Mouse (Mus musculus): ENCODE measurements around the gene Msrb1. TPM values are rescaled to one million over a fixed set of nuclear protein-coding genes. Genes with fewer than 3 reads are reported as not detected.
"Not testable (repeated sequence)": the region's sequence is repeated elsewhere in the genome, so short reads cannot be mapped to it uniquely, and the experiment has no call there.

Gene Msrb1
- total RNA-seq, 2 experiments from 2014 or later = 34.9 to 37.2 TPM

DNA sequence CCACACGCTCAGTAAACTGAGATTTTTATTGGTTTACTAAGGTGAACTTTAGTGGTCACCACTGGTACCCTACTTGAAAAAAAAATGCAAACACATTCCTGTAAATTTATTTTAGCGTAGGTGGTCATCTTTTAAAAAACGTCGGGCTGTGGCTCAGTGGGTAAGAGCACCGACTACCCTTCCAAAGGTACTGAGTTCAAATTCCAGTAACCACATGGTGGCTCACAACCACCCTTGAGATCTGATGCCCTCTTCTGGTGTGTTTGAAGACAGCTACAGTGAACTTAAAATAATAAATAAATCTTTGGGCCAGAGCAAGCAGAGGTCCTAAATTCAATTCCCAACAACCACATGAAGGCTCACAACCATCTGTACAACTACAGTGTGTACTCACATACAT lies 17.5 kb upstream of the Msrb1 start:
- not testable (repeated sequence) for DNase-seq (ENCODE audit: low spot score in 2 of 2)

DNA sequence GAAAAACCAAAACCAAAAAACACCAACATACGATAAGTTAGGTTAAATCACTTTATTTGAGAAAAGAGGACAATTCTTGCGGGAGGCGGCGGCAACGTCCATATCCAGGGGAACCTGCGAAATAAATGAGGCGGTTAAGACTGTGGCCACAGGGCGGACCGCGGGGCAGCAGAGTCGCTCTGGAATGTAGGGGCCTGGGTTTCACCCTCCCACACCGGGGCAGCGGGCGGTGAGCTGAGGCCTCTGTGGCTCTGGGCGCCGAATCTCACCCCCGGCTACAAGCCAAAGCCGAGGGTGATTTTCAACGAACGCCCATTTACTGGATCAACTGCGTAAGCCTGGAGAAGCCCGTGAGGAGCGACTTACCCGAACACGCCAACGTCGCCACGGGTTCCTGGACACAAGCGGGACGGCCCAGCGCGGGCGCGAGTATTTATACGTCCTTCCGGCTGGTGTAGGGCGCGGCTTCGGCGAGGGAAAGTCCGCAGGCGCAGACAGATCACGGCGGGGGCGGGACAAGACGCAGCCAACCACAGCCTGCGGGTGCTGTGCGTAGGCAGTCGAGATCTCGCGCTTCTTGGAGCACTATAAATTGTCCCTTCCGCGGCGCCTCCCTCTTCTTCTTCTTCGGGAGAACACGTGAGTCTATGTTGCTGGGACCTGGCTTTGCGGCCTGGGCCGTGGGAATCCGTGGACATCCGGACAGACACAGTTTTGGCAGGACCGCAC lies 16.8 kb upstream of the Msrb1 start:
- DNase-seq (ENCODE audit: low spot score in 2 of 2) = peak; percentile 98 to 99

DNA sequence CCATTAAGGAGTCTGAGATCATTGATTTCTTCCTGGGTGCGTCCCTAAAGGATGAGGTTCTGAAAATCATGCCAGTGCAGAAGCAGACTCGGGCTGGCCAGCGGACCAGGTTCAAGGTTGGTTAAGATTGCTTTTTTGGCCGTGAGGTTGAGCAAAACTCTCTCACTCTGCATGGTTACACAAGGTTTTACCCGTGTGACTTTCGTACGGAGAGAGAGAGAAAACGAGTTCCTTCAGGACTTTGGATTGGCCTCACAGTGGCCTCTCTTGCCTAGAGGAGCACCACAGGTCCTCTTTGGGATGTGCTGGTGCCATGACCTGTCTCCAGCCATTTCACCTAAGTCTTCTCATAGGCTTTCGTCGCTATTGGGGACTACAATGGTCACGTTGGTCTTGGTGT lies 15.8 kb upstream of the Msrb1 start:
- DNase-seq (ENCODE audit: low spot score in 2 of 2) = not testable (repeated sequence)

DNA sequence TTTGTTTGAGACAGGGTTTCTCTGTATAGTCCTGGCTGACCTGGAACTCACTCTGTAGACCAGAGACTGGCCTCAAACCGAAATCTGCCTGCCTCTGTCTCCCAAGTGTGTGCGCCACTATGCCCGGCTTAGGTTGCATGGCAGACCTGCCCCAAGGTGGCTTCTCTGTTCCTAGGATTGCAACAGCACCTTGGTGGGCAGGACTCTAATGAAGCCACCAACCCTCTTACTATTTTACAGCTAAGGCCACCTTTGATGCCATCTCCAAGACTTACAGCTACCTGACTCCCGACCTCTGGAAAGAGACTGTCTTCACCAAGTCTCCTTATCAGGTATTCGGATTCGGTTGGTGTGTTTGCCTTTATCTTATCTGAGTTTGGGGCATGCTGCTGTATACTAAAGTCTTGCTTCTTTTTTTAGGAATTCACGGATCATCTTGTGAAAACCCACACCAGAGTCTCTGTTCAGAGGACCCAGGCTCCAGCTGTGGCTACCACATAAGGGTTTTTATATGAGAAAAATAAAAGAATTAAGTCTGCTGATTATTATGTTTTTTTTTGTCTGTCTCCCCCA lies 15.0 kb upstream of the Msrb1 start:
- DNase-seq (ENCODE audit: low spot score in 2 of 2) = not testable (repeated sequence)

DNA sequence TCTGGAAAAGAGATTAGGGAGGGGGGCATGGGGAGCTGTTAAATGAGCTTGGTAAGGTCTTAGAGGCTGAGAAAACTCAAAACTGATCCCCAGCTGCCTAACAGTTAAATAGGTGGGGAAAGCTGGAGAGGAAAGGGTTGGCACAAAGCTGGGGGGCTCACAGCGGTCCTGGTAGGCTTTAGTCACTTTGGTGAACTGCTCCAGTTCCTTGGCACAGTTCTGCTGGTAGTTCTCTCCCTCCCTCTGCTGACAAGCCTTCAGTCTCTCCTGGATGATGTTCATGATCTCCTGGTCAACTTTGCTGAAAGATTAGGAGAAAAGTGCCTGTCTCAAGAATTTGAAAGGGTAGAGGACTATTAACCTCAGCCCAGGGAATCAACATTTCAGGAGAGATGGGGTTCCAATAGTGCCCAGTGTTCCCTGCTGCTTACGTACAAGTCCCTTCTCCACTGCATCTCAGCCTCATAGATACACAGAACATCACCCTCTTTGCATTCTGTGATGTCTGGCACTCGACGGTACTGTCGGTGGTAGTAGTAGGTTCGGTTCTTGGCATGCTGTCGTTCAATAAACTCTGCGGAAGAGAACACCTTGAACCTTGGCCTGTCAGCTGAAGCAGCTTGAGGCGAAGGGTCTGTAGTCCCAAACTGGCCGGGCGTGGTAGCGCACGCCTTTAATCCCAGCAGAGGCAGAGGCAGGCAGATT lies 14.1 kb upstream of the Msrb1 start:
- no peak for DNase-seq (ENCODE audit: low spot score in 2 of 2)

DNA sequence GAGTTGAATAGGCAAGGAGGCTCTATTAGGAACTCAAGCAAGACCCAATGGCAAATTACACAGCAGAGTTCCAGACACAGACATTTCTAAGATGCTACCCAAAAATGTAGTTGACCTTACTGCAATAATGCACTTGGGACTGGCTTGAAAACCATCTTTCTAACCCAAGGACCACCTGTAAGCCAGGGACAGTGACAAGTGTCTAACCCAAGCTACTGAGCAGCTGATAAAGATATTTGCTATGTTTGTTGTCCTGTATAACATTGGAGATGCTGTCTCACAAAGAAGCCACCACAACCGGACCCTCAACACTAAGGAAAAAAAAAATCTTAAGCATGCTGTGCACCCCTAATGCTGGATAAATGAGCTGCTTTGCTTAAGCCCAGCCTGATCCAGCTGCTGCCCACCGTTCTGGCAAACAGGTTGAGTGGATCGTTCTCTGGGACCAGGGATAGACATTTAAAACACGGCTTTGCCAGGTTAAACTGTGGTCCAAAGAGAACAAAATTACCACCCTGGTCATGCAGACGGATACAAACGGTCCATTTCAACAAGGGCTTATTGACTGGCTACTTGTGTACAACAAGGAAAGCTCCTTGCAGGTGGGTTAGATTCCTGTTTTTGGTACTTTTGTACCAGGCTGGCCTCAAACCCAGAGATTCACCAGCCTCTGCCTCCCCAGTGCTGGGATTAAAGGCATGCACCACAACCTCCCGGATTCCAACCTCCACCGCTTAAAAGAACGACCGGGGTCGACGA lies 13.1 kb upstream of the Msrb1 start:
- no peak for DNase-seq (ENCODE audit: low spot score in 2 of 2)

DNA sequence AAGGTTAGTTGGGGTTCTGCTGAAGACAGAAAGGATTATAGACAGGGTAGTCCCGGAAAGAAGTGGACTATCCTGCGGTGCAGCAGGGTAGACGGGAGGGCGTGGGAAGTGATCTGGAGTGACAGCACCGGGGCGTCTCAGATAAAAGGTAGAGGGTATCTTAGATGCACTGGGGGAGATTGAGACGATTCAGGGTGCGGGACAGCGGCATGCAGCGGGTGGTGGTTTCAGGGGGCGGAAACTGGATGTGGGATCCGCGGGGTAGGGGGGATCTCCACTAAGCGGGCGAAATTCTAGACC lies 12.6 kb upstream of the Msrb1 start:
- DNase-seq (ENCODE audit: low spot score in 2 of 2) = no peak

DNA sequence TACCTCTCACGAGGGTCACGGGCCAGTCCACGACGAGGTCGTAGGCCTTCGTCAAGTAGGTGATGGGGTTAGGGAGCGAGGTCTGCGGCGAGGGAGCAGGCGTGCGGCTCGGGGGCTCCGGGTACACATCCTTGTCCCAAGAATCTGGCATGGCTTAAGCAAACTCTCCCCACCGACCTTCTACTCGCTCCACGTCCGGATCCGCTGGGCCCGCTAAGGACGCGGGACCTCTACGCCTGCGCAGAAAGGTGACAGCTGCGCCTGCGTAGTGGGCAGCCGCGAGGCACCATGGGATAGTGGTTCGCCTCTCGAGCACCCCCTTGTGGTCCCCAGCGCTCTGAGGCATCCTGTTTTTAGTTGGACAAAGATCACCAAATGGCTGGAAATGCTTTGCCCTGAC lies 12.3 kb upstream of the Msrb1 start, which contains the start of gene Ndufb10:
Gene Ndufb10, minus strand, starts transcription at position 295 of the 400 bp plus-strand sequence.
- DNase-seq (ENCODE audit: low spot score in 2 of 2) = peak; percentile 95 to 97

DNA sequence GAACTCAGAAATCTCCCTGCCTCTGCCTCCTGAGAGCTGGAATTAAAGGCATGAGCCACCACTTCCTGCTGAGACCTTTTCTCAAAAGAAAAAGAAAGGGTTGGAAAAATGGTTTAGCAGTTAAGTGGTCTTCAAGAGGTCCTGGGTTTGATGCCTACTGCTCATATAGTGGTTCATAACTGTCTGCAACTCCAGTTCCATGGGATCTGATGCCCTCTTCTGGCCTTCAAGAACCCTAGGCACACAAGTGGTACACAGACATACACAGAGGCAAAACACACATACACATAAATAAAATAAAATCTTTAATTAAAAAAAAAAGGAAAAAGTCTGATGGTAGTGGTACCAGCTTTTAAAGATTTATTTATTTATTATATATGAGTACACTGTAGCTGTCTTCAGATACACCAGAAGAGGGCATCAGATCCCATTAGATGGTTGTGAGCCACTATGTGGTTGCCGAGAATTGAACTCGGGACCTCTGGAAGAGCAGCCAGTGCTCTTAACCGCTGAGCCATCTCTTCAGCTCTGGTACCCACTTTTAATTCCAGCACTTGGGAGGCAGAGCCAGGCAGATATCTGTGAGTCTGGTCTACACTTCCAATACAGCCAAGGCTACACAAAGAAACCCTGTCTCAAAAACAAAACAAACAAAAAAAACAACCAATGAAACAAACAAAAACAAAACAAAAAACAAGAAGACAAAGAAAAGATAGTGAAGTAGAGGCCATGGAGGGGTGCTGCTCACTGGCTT lies 10.6 kb upstream of the Msrb1 start:
- no peak for DNase-seq (ENCODE audit: low spot score in 2 of 2)

DNA sequence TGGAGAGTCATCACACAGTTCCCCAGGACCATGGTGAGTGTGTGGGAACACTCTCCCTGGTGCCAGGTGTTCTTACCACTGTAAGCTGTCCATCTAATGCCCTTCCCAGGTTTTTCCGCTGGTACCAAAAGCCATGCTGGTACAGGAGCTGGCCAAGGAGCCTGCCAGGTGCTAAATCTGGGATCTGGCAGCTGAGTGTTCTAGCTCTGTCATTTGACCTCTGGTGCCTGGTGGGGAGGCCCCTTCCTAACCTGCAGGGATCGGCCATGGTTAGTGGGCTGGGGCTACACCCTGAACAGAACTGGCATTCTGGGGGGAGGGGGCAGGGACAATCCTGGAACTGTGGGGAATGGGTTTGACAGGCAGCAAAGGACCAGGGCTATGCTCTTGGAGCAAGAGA lies 8.8 kb upstream of the Msrb1 start, which contains the start of gene Rpl3l:
Gene Rpl3l, plus strand, starts transcription at position 203 of the 400 bp plus-strand sequence.
- no peak for DNase-seq (ENCODE audit: low spot score in 2 of 2)

DNA sequence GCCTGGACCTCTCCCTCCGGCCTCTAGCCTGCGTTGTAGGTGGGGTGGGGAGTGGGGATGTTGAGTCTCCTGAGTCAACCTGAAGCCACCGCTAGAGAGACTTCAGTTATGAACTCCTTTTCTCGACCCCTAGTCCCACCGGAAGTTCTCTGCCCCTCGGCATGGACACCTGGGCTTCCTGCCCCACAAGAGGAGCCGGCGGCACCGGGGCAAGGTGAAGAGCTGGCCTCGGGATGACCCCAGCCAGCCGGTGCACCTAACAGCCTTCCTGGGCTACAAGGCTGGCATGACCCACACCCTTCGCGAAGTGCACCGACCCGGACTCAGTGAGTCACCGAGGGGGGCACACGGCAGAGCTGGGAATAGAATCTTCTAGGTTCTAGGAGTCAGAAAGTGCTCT lies 8.3 kb upstream of the Msrb1 start:
- DNase-seq (ENCODE audit: low spot score in 2 of 2) = no peak

DNA sequence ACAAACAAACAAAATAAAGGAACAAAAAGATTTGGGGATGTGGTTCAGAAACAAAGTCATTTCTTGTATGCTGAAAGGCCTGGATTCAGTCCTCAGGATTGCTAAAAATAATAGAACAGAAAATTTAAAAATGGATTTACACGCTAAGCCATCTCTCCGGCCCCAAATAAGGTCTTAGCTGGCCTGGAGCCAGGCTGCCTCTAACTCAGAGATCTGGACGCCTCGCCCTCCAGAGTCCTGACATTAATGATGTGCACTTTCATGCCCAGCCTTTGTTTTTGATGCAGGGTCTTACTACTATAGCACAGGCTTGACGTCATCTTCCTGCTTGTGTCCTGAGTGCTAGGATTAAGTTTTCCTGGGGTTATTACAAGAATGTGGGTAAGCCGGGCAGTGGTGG lies 7.4 kb upstream of the Msrb1 start:
- no peak for DNase-seq (ENCODE audit: low spot score in 2 of 2)

DNA sequence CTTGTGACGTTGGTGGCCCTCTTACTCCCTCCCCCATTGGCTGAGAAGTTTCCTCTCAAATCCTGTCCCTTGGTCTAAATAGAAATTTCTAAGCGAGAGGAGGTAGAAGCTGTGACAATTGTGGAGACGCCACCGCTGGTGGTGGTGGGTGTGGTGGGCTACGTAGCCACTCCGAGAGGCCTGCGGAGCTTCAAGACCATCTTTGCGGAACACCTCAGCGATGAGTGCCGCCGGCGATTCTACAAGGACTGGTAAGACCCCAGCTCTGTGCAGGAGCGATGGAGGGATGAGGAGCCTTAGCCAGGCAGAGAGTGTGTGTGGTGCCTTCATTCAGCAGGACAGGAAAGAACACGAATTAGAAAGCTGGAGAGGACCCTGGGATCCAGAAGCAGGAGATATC lies 5.7 kb upstream of the Msrb1 start:
- no peak for DNase-seq (ENCODE audit: low spot score in 2 of 2)

DNA sequence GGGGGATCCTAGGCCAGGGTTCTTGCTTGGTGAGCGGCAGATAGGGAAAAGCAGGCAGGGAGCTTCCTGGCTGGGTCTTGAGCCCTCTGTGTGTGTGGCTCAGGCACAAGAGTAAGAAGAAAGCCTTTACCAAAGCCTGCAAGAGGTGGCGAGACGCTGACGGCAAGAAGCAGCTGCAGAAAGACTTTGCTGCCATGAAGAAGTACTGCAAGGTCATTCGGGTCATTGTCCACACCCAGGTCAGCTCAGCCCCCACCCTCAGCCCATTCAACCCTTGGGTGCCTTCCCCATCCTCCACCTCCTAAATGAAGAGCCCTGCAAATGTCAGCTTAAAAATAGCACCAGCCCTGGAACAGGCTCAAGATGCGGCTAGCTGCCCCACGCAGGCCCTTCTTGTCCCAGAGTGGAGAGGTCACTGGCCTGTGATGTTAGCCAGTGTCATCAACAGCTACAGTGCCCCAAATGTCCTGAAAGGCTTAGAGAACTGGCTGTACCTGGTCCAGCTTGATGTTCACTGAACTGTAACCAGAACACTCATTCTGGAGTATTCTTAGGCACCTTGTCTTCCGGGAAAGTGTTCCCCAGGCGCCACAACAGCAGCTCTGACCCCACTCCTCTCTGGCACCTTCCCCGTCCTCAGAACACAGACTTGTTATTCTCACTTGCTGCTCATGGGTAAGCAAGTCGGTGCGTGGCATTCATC lies 4.1 kb upstream of the Msrb1 start:
- DNase-seq (ENCODE audit: low spot score in 2 of 2) = no peak

DNA sequence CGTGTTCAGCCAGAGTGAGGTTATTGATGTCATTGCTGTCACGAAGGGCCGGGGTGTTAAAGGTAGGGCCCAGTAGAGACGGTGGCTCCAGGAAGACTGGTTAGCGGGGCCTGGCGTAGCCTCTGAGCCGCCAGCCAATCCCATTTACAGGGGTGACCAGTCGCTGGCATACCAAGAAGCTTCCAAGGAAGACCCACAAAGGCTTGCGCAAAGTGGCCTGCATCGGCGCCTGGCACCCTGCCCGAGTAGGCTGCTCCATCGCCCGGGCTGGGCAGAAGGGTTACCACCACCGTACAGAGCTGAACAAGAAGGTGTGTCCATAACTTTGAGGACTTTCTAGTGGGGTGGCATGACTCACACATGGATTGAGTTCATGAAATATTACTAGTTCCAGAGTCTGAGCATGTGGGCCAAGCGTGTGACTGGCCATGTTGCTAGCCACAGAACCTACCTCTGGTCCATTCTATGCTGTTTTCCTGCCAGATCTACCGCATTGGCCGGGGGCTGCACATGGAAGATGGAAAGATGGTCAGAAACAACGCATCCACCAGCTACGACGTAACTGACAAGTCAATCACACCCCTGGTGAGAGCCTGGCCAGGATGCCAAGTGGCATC lies 2.9 kb upstream of the Msrb1 start:
- DNase-seq (ENCODE audit: low spot score in 2 of 2) = no peak

DNA sequence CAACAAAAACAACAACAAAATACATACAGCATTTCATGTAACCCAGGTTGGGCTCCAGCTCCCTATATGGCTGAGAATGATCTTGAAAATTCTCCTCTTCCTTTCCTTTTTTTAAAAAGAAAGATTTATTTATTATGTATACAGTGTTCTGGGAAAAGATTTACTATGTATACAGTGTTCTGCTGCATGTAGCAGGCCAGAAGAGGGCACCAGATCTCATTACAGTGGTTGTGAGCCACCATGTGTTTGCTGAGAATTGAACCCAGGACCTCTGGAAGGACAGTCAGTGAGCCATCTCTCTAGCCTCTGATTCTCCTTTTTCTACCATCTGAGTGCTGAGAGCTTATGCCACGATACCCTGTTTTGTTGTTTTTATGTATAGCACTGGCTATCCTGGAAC lies 1.9 kb upstream of the Msrb1 start:
- DNase-seq (ENCODE audit: low spot score in 2 of 2) = no peak

DNA sequence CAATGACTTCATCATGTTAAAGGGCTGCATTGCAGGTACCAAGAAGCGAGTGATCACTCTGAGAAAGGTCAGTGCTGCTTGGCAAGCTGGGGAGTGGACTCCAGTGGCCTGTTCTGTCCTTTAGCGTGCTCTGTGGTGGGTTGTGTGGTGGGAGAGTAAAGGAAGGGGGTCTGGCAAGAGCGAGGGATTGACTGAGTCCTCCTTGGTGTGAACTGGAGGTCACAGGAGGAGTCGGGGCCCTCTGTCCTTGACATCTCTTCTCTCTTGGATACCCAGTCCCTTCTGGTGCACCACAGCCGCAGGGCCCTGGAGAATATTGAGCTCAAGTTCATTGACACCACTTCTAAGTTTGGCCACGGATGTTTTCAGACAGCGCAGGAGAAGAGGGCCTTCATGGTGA lies 996 bp upstream of the Msrb1 start:
- no peak for DNase-seq (ENCODE audit: low spot score in 2 of 2)

DNA sequence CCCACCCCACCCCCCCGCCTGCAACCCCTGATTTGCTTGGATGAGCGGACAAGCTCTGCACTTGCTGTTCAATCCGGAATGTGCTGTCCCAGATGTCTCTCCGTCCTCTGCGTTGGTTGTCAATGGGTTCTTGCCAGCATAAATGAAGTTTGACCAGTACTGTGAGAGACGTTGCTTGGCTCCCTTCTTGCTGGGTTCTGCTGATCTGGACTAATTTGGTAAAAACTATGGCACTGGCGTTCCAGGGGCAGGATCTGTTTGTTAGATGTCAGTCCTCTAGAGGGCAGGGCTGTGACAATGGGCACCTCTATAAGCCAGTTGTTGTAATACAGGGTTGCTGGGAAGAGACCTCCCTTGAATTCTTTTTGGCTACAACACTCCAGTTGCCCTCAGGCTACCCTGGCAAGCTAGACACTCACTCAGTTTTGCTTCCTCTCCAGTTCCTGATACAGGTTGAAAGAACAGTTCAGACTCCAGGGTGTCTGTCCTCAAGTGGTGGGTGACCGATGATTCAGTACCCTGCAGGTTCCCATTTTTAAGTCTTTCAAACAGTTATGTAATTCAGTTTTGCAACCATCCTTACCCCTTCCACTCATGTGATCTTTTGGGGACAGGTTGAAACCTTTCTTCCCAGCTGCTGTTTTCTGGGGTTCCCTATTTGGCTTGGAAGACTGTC lies 831 bp downstream of the Msrb1 start:
- no peak for DNase-seq (ENCODE audit: low spot score in 2 of 2)

DNA sequence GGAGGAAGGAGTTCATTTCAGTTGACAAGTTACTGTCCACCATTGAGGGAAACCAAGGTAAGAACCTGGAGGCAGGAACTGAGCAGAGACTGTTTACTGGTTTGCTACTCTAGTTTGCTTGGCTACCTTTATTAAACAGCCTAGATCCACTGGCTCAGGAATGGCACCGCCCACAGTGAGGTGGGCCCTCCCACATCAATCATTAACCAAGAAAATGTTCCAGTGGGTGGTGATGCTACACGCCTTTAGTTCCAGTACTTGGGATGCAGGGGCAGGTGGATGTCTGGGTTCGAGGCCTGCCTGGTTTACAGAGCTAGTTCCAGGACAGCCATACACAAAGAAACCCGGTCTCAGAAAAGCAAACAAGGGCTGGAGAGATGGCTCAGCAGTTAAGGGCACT lies 1.8 kb downstream of the Msrb1 start:
- DNase-seq (ENCODE audit: low spot score in 2 of 2) = no peak

All from left cerebral cortex, adult 18-20 months (tissue).